Mouse (Mus musculus): ENCODE measurements at regions not wholly inside any gene's neighbourhood (a gene's known extent, or its start where the extent isn't known, plus 50 kb on each side); places are given as distances from the start of the nearest gene placed in this dataset.

DNA sequence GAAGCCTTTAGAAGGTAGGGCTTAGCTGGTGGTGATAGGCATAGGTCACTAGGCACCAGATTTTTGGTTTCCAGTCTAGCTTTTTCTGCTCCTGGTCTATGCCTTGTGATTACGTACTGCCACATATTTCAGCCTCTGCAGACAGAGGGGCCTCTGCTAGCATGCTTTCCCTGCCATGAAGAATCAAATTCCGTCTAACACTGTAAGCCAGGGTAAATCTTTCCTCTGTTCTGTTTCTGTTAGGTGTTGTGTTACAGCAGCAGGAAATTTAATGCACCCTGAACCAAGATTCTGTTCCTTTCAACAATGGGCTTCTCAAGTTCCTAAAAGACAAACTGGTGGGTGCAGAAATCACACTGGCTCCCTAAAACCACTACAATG, 508.9 kb downstream of the Insc start:
- no peak for TF ChIP-seq CTCF (IDR thresholded peaks at IDR 0.05; ENCODE audit: extremely low read depth, insufficient read depth, insufficient read length, insufficient replicate concordance)
- TF ChIP-seq POLR2A (IDR thresholded peaks at IDR 0.05; ENCODE audit: low read depth, low read length): no peak
